Mouse (Mus musculus): ENCODE data around the gene Zfp952. TPM values are rescaled to one million over a fixed set of nuclear protein-coding genes. Genes with fewer than 3 reads are reported as not detected.
"Not testable (repeated sequence)": the region's sequence is repeated elsewhere in the genome, so short reads cannot be mapped to it uniquely, and the experiment has no call there.

Zfp952 gene
- total RNA-seq, 2 experiments from 2014 or later = 4.4 to 5.0 TPM

DNA sequence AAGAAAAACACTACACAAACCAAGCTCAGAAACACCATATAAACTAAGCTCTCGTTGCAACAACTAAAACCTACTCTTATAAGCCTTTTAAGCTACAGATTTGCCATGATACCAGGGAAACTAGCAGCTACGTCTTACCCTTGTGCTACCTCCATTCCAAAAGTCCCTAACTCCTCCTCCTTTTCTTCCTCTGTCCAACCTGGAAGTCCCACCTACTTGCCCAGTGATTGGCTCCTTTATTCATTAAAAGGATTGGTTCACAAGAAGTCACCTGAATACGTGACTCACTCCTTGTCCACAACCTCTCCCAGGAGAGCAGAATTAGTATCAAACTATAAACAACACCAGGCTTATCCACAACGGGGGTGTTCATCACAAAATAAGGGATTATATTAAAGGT lies 6.6 kb upstream of the Zfp952 start:
- no peak for DNase-seq
- Histone ChIP-seq H3K4me3 (no peak overlapping the region), H3K27ac (no peak overlapping the region)
- intact Hi-C loops (cut with DNase I) = no loop called here
- TF ChIP-seq CTCF (IDR thresholded peaks at IDR 0.05) = no peak

DNA sequence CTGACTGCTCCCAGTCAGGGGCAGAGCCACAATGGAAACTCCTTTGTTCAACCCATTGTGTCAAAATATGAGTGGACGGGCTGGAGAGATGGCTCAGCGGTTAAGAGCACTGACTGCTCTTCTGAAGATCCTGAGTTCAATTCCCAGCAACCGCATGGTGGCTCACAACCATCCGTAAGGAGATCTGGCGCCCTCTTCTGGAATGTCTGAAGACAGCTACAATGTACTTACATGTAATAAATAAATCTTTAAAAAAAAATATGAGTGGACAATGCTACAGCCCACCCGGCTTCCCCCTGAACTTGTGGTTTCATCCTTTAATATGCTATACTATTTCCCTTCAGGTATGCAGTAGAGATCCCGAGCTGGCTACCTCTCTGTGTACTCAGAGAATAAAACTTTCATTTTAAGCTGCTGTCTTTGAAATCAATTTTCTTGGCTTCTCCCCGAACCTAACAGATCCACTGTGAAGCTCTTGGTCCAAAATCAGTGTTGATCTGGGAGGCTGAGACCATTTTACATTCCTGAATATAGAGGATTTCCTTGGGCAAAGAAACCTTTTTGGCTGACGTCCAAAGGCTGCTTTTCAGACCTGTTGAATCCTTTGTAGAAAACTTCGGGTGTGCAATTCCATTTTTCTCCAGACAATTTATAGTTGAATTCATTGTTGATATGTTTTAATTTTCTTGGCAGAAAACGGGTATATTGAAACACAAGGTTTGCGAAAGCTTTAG lies 797 bp upstream of the Zfp952 start:
- DNase-seq = no peak
- peak overlapping the region; percentile 93 for H3K4me3 ChIP-seq
- peak; percentile 35; the same call in 1 of the 2 replicates for TF ChIP-seq CTCF (IDR thresholded peaks at IDR 0.05)
- intact Hi-C loops (cut with DNase I) = no loop called here
- H3K27ac ChIP-seq = peak overlapping the region; percentile 90; the same call in 1 of the 2 replicates

DNA sequence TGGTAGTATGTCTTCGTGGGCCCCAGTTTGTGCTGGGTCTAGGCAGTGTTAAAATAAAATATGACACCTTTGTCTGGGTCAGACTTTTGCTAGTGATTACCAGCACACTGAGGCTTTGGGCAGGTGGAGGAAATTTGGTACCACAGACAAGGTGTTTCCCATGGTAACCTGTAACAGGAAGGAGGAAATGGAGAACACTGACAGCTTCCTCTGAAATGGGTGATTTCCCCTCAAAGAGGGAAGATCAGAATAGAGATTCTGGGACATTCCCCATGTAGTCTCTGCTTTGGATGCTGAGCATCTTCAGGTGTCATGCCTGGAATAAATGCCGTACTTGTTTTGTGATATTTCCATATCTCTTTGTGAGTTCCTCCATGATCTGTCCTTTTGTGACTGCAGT lies 5.6 kb downstream of the Zfp952 start:
- intact Hi-C loops (cut with DNase I) = no loop called here
- no peak for TF ChIP-seq CTCF (IDR thresholded peaks at IDR 0.05)
- DNase-seq = no peak
- H3K4me3 ChIP-seq = no peak overlapping the region
- H3K27ac ChIP-seq = no peak overlapping the region

DNA sequence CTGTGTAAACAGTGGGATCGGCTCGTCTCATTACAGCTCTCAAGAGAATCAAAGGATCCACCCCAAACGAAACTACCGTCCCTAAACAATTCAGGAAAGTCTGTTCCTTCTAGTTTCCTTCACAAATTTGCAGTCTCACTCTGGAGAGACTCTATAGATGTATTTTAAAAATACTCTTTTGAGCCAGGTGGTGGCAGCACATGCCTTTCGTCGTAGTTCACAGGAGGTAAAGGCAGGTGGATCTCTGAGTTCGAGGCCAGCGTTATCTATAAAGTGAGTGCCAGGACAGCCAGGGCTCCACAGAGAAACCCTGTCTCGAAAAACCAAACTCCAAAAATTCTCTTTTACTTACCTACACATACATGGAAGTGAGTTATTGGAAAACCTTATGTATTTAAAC lies 15.4 kb downstream of the Zfp952 start:
- no peak overlapping the region for H3K27ac ChIP-seq
- no peak for DNase-seq
- TF ChIP-seq CTCF (IDR thresholded peaks at IDR 0.05) = no peak
- H3K4me3 ChIP-seq = no peak overlapping the region
- intact Hi-C loops (cut with DNase I) = no loop called here

DNA sequence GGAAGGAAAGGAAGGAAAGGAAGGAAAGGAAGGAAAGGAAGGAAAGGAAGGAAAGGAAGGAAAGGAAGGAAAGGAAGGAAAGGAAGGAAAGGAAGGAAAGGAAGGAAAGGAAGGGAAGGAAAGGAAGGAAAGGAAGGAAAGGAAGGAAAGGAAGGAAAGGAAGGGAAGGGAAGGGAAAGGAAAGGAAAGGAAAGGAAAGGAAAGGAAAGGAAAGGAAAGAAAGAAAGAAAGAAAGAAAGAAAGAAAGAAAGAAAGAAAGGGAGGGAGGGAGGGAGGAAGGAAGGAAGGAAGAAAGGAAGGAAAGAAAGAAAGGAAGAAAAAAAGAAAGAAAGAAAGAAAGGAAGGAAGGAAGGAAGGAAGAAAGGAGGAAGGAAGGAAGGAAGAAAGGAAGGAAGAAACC lies 27.5 kb downstream of the Zfp952 start:
- DNase-seq; intact Hi-C loops (cut with DNase I): not testable (repeated sequence)

DNA sequence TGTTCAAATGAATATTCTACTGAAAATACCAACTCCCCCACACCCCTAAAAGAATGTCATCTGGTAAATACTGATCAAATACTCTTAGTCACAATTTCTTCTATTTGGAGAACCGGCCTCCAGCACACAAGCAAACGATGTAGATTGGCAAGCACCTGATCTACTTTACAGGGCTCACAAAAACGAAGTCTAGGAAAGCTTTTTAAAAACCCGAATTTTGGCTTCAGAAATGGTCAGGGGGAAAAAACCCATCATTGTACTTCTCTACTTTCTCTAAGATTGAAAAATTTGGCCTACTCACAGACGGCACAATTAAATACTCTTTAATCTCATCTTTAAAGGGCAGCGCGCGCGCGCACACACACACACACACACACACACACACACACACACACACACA lies 39.4 kb downstream of the Zfp952 start:
- intact Hi-C loops (cut with DNase I) = loop anchor here (5.0 kb wide), 1 partner anchor 55 kb away; the partner anchor contains the start of gene Zfp563
- peak overlapping the region; percentile 96 for H3K4me3 ChIP-seq
- H3K27ac ChIP-seq = no peak overlapping the region
- no peak for DNase-seq
- no peak for TF ChIP-seq CTCF (IDR thresholded peaks at IDR 0.05)

More for the DNA sequence above, 27.5 kb downstream of the Zfp952 start:
- H3K27ac ChIP-seq, H3K4me3 ChIP-seq: not testable (repeated sequence)

DNA sequence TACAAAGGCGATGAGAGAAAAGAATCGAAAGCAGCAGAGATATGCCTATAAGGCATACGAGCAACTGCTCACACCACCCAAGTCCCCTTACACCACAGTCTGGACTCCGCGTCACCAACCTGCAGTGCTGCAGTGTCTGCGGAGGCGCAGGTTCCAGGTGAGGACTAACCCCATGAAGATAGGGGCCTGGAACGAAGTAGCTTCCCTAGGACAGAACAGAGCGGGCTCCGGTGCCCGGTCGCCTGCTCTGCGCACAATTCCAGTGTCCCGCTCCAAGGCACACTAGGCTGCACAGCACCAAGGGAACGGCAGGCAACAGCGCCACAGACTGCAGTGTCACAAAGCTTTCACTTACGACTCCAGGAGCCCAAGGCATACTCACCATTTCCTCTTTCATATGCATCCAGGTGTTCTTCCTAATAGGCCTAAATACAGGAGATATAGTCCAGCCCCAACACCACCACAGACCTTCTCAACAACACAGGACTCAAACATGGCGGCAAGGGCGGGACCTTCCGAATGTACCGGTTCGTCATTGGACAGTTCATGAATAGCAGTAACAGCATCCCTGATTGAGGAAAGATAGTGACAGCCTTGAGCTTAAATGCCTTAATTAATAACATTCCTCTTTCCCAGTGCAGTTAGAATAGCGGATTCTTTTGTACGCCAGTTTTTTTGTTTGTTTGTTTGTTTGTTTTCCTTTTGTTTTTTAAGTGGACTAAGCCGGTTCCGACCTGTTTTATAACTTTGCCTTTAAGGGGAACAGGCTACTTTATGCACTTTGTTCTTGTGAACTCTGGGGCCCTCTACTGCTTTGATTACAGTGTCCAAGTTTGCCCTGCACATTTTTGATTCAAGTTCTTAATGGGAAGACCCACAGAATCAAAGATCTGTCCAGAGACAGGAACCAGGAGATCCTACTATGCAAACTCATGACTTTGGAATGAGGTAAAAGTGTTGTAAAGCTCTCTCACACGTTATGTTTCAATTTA lies 40.3 kb downstream of the Zfp952 start, which contains the start of gene Zfp763:
Gene Zfp763, minus strand, starts transcription at position 503 of the 992 bp plus-strand sequence.
- DNase-seq = peak; percentile 82
- intact Hi-C loops (cut with DNase I) = loop anchor here (5.0 kb wide), 1 partner anchor 54 kb away; the partner anchor contains the start of gene Zfp563
- H3K27ac ChIP-seq = peak within 1 kb of the TSS; percentile 83
- TF ChIP-seq CTCF (IDR thresholded peaks at IDR 0.05) = peak; percentile 4; the same call in 1 of the 2 replicates
- peak within 1 kb of the TSS; percentile 96 for H3K4me3 ChIP-seq

Other genes starting within 250 kb of the Zfp952 start
- gene Zfp871, start 204.8 kb upstream of the Zfp952 start, total RNA-seq (2021) = 10 to 100 TPM; 25.0 to 25.9 TPM
- gene Zfp811, start 183.2 kb upstream of the Zfp952 start, total RNA-seq (2021) = under 1 TPM; 0.26 to 0.28 TPM
- 1 to 10 TPM; 5.6 to 7.4 TPM for gene Zfp799, start 162.9 kb upstream of the Zfp952 start, total RNA-seq (2021)
- gene Zfp870, start 101.5 kb upstream of the Zfp952 start, total RNA-seq (2021) = 1 to 10 TPM; 6.7 to 8.5 TPM
- under 1 TPM in 1 of 2 experiments, not detected in 1; 0.17 TPM for gene Cyp4f14, start 75.8 kb upstream of the Zfp952 start, total RNA-seq (2021)
- gene Cyp4f13, start 45.7 kb upstream of the Zfp952 start, total RNA-seq (2021) = 10 to 100 TPM in 1 of 2 experiments, 1 to 10 TPM in 1; 8.8 to 11.0 TPM
- 1 to 10 TPM; 1.1 to 1.2 TPM for gene Zfp472, start 27.3 kb upstream of the Zfp952 start, total RNA-seq (2021)
- gene Zfp763, start 40.3 kb downstream of the Zfp952 start, total RNA-seq (2021) = 1 to 10 TPM; 2.6 to 3.2 TPM
- not detected for gene 4921501E09Rik, start 74.9 kb downstream of the Zfp952 start, total RNA-seq (2021)
- gene Zfp563, start 96.2 kb downstream of the Zfp952 start, total RNA-seq (2021) = 1 to 10 TPM; 3.5 to 5.0 TPM
- under 1 TPM; 0.28 to 0.59 TPM for gene Morc2b, start 146.6 kb downstream of the Zfp952 start, total RNA-seq (2021)
- not detected for gene Olfr55, start 175.3 kb downstream of the Zfp952 start, total RNA-seq (2021)
- not detected for gene Olfr239, start 198.2 kb downstream of the Zfp952 start, total RNA-seq (2021)
- under 1 TPM; 0.18 to 0.42 TPM for gene Olfr1564, start 228.6 kb downstream of the Zfp952 start, total RNA-seq (2021)

Data from gastrocnemius, adult 2 months (tissue).